Mouse (Mus musculus) limb, embryonic 12.5 days (tissue): Measurements from ENCODE around the gene Pgs1. TPM values are rescaled to one million over a fixed set of nuclear protein-coding genes. Genes with fewer than 3 reads are reported as not detected.

Experiments
- ATAC-seq: fragments of 200-750 bp; cut with Nextera tagmentation; 2 replicates; pipeline ENCODE4 v1.8.0; 2017; ENCODE audit warnings: low read depth, moderate TSS enrichment; ENCODE audit not compliant: insufficient number of reproducible peaks, insufficient read depth, low FRiP score, low TSS enrichment
- H3K27ac ChIP-seq: fragments of 300-500 bp; sonication (generic); 2 replicates; pipeline ENCODE4 v1.5.1; 2016; ENCODE audit warnings: mild to moderate bottlenecking, moderate library complexity
- H3K27me3 ChIP-seq: fragments of 300-500 bp; sonication (generic); 2 replicates; pipeline ENCODE4 v1.6.1; 2016; ENCODE audit warnings: mild to moderate bottlenecking, moderate library complexity
- H3K36me3 ChIP-seq: fragments of 300-500 bp; sonication (generic); 2 replicates; pipeline ENCODE4 v1.6.1; 2016; ENCODE audit warnings: mild to moderate bottlenecking, moderate library complexity
- H3K4me1 ChIP-seq: fragments of 300-500 bp; sonication (generic); replicated peaks from 2 replicates; pipeline ENCODE4 v1.6.1; 2016
- H3K4me2 ChIP-seq: fragments of 300-500 bp; sonication (generic); 2 replicates; pipeline ENCODE4 v1.6.1; 2016; ENCODE audit warnings: mild to moderate bottlenecking, moderate library complexity
- H3K4me3 ChIP-seq: fragments of 300-500 bp; sonication (generic); replicated peaks from 2 replicates; pipeline ENCODE4 v1.5.1; 2016; ENCODE audit warnings: mild to moderate bottlenecking
- H3K9ac ChIP-seq: fragments of 300-500 bp; sonication (generic); replicated peaks from 2 replicates; pipeline ENCODE4 v1.6.1; 2016; ENCODE audit warnings: mild to moderate bottlenecking, moderate library complexity
- H3K9me3 ChIP-seq: fragments of 300-500 bp; sonication (generic); 2 replicates; pipeline ENCODE4 v1.6.1; 2016; ENCODE audit warnings: mild to moderate bottlenecking, moderate library complexity
- WGBS: fragments of 180-500 bp; shearing (Covaris S2); methylation state at CpG from one replicate; pipeline ENCODE4 v1.1.7; 2016; 5-methylcytosine and 5-hydroxymethylcytosine counted together
- polyA plus RNA-seq: library from polyadenylated mRNA; unstranded; fragments of >200 nt; fragmentation: Nextera tagmentation; extraction: Ambion mirVana; gene quantifications from 2 replicates; pipeline ENCODE4 v1.2.1, GENCODE M21; 2016

Pgs1 gene
- polyA plus RNA-seq, 1 experiment from 2014 or later: 43.1 TPM

- H3K4me1 ChIP-seq: peaks cover 37% of the 10 kb centered on the region
- H3K36me3 ChIP-seq: no peaks in the 10 kb centered on the region
- ATAC-seq: no peak
- no peaks in the 10 kb centered on the region for H3K9me3 ChIP-seq
- no peak overlapping the region for H3K27ac ChIP-seq
- no peak overlapping the region for H3K4me3 ChIP-seq
- H3K9ac ChIP-seq: no peak overlapping the region; the same call in 1 of the 2 replicates
- 52% methylated on average over 9 of the region's 9 CpGs for WGBS
- H3K27me3 ChIP-seq: peaks cover 22% of the 10 kb centered on the region
- no peak overlapping the region for H3K4me2 ChIP-seq
These were observed 33.7 kb upstream of the Pgs1 start for GRCm38 (mm10) chr11:117952174-117952933.

- ATAC-seq: no peak
- peak overlapping the region; percentile 45; the same call in 1 of the 2 replicates for H3K27ac ChIP-seq
- no peaks in the 10 kb centered on the region for H3K36me3 ChIP-seq
- H3K4me3 ChIP-seq: no peak overlapping the region
- H3K4me1 ChIP-seq: peaks cover 48% of the 10 kb centered on the region
- H3K9ac ChIP-seq: no peak overlapping the region
- no peak overlapping the region for H3K4me2 ChIP-seq
- no peaks in the 10 kb centered on the region for H3K9me3 ChIP-seq
- 74% methylated on average over 2 of the region's 2 CpGs for WGBS
- peaks cover 17% of the 10 kb centered on the region for H3K27me3 ChIP-seq
These were observed 32.0 kb upstream of the Pgs1 start for GRCm38 (mm10) chr11:117954094-117954493.

GRCm38 (mm10) chr11:117954819-117955218 is 31.3 kb upstream of the Pgs1 start:
- no peaks in the 10 kb centered on the region for H3K9me3 ChIP-seq
- no peaks in the 10 kb centered on the region for H3K36me3 ChIP-seq
- H3K27ac ChIP-seq: peak overlapping the region; percentile 45; the same call in 1 of the 2 replicates
- WGBS: 78% methylated on average over 9 of the region's 9 CpGs
- no peak overlapping the region for H3K4me2 ChIP-seq
- H3K9ac ChIP-seq: no peak overlapping the region
- peaks cover 45% of the 10 kb centered on the region for H3K4me1 ChIP-seq
- H3K4me3 ChIP-seq: no peak overlapping the region
- peaks cover 10% of the 10 kb centered on the region for H3K27me3 ChIP-seq
- no peak for ATAC-seq

- H3K9ac ChIP-seq: no peak overlapping the region
- peaks cover 5% of the 10 kb centered on the region for H3K27me3 ChIP-seq
- no peak overlapping the region for H3K4me2 ChIP-seq
- peaks cover 45% of the 10 kb centered on the region for H3K4me1 ChIP-seq
- peak overlapping the region; percentile 29; the same call in 1 of the 2 replicates for H3K27ac ChIP-seq
- no peaks in the 10 kb centered on the region for H3K36me3 ChIP-seq
- 83% methylated on average over 13 of the region's 13 CpGs for WGBS
- no peaks in the 10 kb centered on the region for H3K9me3 ChIP-seq
- no peak for ATAC-seq
- H3K4me3 ChIP-seq: no peak overlapping the region
These were observed 30.5 kb upstream of the Pgs1 start for GRCm38 (mm10) chr11:117955621-117956020.

GRCm38 (mm10) chr11:117958197-117958596 is 27.9 kb upstream of the Pgs1 start:
- H3K27ac ChIP-seq: 0 out of 2 replicates have a peak overlapping the region, but pooled peaks have one; percentile 23
- no peak overlapping the region for H3K4me2 ChIP-seq
- no peak overlapping the region for H3K9ac ChIP-seq
- no peak for ATAC-seq
- H3K4me3 ChIP-seq: no peak overlapping the region
- no peaks in the 10 kb centered on the region for H3K27me3 ChIP-seq
- no peaks in the 10 kb centered on the region for H3K9me3 ChIP-seq
- H3K4me1 ChIP-seq: peaks cover 47% of the 10 kb centered on the region
- 73% methylated on average over 7 of the region's 7 CpGs for WGBS
- no peaks in the 10 kb centered on the region for H3K36me3 ChIP-seq

- no peak for ATAC-seq
- H3K36me3 ChIP-seq: no peaks in the 10 kb centered on the region
- no peak overlapping the region for H3K4me3 ChIP-seq
- WGBS: 87% methylated on average over 4 of the region's 4 CpGs
- no peaks in the 10 kb centered on the region for H3K9me3 ChIP-seq
- H3K9ac ChIP-seq: no peak overlapping the region
- H3K27ac ChIP-seq: no peak overlapping the region
- H3K27me3 ChIP-seq: no peaks in the 10 kb centered on the region
- H3K4me1 ChIP-seq: peaks cover 51% of the 10 kb centered on the region
- H3K4me2 ChIP-seq: no peak overlapping the region
These were observed 26.9 kb upstream of the Pgs1 start for GRCm38 (mm10) chr11:117959166-117959565.

- no peak overlapping the region for H3K27ac ChIP-seq
- H3K27me3 ChIP-seq: no peaks in the 10 kb centered on the region
- no peak for ATAC-seq
- peaks cover 51% of the 10 kb centered on the region for H3K4me1 ChIP-seq
- H3K9ac ChIP-seq: no peak overlapping the region
- H3K36me3 ChIP-seq: no peaks in the 10 kb centered on the region
- no peak overlapping the region for H3K4me3 ChIP-seq
- 54% methylated on average over 17 of the region's 17 CpGs for WGBS
- H3K4me2 ChIP-seq: no peak overlapping the region
- no peaks in the 10 kb centered on the region for H3K9me3 ChIP-seq
These were observed 26.2 kb upstream of the Pgs1 start for GRCm38 (mm10) chr11:117959741-117960381.

- peaks cover 55% of the 10 kb centered on the region for H3K4me1 ChIP-seq
- H3K27ac ChIP-seq: no peak overlapping the region
- no peak overlapping the region for H3K4me3 ChIP-seq
- 0 out of 2 replicates have a peak, but pooled peaks cover 4% of the 10 kb centered on the region for H3K27me3 ChIP-seq
- H3K9me3 ChIP-seq: no peaks in the 10 kb centered on the region
- no peak for ATAC-seq
- no peak overlapping the region for H3K9ac ChIP-seq
- no peaks in the 10 kb centered on the region for H3K36me3 ChIP-seq
- no peak overlapping the region for H3K4me2 ChIP-seq
These were observed 25.5 kb upstream of the Pgs1 start for GRCm38 (mm10) chr11:117960601-117961000.

- Histone ChIP-seq H3K4me1 (peaks cover 74% of the 10 kb centered on the region), H3K27ac (peak overlapping the region; percentile 92), H3K36me3 (peaks cover 10% of the 10 kb centered on the region), H3K27me3 (peaks cover 21% of the 10 kb centered on the region), H3K4me2 (peak overlapping the region; percentile 99), H3K4me3 (no peak overlapping the region), H3K9ac (peak overlapping the region; percentile 52), H3K9me3 (no peaks in the 10 kb centered on the region)
- WGBS: 32% methylated on average over 10 of the region's 10 CpGs
- ATAC-seq: no peak
These were observed 23.6 kb upstream of the Pgs1 start for GRCm38 (mm10) chr11:117962228-117963067.

- H3K4me3 ChIP-seq: peak overlapping the region; percentile 40
- H3K9ac ChIP-seq: peak overlapping the region; percentile 55
- H3K9me3 ChIP-seq: no peaks in the 10 kb centered on the region
- ATAC-seq: peak; percentile 81
- peak overlapping the region; percentile 92 for H3K27ac ChIP-seq
- H3K36me3 ChIP-seq: peaks cover 10% of the 10 kb centered on the region
- H3K4me1 ChIP-seq: peaks cover 76% of the 10 kb centered on the region
- H3K4me2 ChIP-seq: peak overlapping the region; percentile 99
- WGBS: 1% methylated on average over 40 of the region's 40 CpGs
- peaks cover 27% of the 10 kb centered on the region for H3K27me3 ChIP-seq
These were observed 22.9 kb upstream of the Pgs1 start for GRCm38 (mm10) chr11:117963091-117963793.
